Mouse (Mus musculus) erythroblast, embryonic 14.5 days (primary cell): ENCODE data around the gene Mvd. TPM values are rescaled to one million over a fixed set of nuclear protein-coding genes. Genes with fewer than 3 reads are reported as not detected.

Experiments
- H3K27me3 ChIP-seq: 2 replicates; pipeline ENCODE4 v1.6.1; 2012; ENCODE audit warnings: inconsistent platforms; ENCODE audit not compliant: control insufficient read depth
- H3K36me3 ChIP-seq: 2 replicates; pipeline ENCODE4 v1.6.1; 2012; ENCODE audit warnings: mild to moderate bottlenecking, inconsistent platforms; ENCODE audit not compliant: control insufficient read depth
- H3K4me1 ChIP-seq: 2 replicates; pipeline ENCODE4 v1.6.1; 2012; ENCODE audit warnings: inconsistent platforms; ENCODE audit not compliant: control insufficient read depth
- H3K4me3 ChIP-seq: replicated peaks from 2 replicates; pipeline ENCODE3; 2012; ENCODE audit warnings: moderate library complexity, mild to moderate bottlenecking, inconsistent platforms
- H3K9me3 ChIP-seq: 2 replicates; pipeline ENCODE4 v1.6.1; 2012; ENCODE audit warnings: low read length, inconsistent platforms, mixed read lengths; ENCODE audit not compliant: control insufficient read depth
- GATA1 ChIP-seq: IDR thresholded peaks from 2 replicates; pipeline ENCODE4 v1.6.1; 2012; ENCODE audit warnings: low read length, inconsistent platforms, mixed read lengths
- TAL1 ChIP-seq: IDR thresholded peaks from 3 replicates; pipeline ENCODE4 v1.6.1; 2012; ENCODE audit warnings: low read length, inconsistent platforms, mixed read lengths
- polyA plus RNA-seq: library from polyadenylated mRNA; stranded (reverse); fragments of >175 nt; gene quantifications from 2 replicates; pipeline ENCODE4 v1.2.3, GENCODE M21; 2012

Mvd gene
- polyA plus RNA-seq, 1 experiment, result 0.19 TPM

DNA sequence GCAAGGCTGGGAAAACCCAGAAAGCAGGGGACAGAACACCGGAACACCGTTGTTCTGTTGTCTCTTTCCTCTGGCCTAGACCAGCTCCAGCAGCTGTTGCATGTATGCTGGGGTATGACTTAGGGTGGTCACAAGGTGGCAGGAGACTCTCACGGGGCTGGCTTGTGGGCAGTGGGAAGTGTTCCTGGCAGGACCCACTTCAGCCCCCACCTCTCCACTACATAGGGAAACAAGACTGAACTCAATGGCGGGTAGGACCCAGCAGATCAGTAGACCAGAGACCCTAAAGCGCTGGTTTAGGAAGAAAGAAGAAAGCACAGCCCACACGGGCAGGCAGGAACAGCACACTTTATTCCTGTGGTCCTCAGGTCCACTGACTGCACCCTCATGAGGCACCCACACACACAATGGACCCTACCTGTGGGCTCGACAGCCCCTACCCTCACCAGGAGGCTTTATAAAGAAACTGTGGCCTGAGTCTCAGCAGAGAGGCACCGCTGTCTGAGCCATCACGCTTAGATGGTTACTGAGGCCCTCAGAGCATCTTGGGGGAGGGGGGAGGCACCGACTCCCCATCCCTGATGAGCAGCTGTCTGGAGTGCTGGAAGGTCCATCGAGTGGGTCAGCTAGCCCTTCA lies 9.8 kb downstream of the Mvd start:
- H3K4me1 ChIP-seq, result peaks cover 24% of the 10 kb centered on the region
- peaks cover 20% of the 10 kb centered on the region for H3K27me3 ChIP-seq
- H3K9me3 ChIP-seq, result peaks cover 5% of the 10 kb centered on the region
- peaks cover 28% of the 10 kb centered on the region for H3K36me3 ChIP-seq
- H3K4me3 ChIP-seq, result no peak overlapping the region
- TF ChIP-seq GATA1 (no peak), TAL1 (no peak)

DNA sequence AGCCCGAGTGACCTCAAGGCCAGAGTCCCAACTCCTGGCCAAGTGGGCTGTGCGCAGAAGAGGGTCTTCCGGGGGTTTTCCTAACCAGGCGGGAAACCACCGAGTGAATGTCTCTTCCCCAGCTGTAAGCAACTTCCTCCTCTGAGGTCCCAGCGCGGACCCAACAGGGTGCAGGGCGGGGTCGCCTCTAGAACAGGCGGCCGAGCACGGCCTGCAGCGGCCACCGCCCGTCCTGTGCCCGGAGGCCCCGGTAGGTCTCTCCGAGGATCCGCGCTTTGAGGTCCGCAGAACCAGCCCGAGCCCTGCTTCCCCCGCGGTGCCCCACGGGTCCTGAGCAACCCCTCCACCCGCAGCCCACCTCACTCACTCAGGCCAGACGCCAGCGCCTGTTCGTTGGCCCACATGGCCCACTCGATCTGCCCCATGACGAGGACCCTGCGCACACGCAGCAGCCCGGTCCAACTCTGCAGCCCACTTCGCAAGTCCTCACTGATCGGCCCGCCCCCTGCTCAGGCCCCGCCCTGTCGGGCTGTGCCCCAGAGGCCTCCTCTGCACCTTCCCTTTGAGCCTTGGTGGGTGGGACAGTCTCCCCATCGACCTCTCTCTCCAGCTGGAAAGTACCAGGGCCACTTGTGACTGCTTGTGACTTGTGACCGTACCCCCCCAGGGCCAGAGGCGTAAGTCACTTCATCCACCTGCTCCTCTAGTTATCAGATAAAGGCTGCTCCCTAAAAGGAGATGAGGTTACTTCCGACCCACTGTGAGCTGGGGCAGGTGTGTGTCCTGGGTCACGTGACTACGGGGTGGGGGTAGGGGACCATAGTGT lies 10.6 kb downstream of the Mvd start, which contains the start of gene Cyba:
Cyba (minus strand) TSS at position 488 of the 826 bp plus-strand sequence.
- peaks cover 24% of the 10 kb centered on the region for H3K36me3 ChIP-seq
- H3K4me1 ChIP-seq, result peaks cover 22% of the 10 kb centered on the region
- H3K27me3 ChIP-seq, result peaks cover 20% of the 10 kb centered on the region
- peak within 1 kb of the TSS; percentile 60 for H3K4me3 ChIP-seq
- H3K9me3 ChIP-seq, result peaks cover 5% of the 10 kb centered on the region
- no peak for TF ChIP-seq TAL1
- TF ChIP-seq GATA1, result no peak

DNA sequence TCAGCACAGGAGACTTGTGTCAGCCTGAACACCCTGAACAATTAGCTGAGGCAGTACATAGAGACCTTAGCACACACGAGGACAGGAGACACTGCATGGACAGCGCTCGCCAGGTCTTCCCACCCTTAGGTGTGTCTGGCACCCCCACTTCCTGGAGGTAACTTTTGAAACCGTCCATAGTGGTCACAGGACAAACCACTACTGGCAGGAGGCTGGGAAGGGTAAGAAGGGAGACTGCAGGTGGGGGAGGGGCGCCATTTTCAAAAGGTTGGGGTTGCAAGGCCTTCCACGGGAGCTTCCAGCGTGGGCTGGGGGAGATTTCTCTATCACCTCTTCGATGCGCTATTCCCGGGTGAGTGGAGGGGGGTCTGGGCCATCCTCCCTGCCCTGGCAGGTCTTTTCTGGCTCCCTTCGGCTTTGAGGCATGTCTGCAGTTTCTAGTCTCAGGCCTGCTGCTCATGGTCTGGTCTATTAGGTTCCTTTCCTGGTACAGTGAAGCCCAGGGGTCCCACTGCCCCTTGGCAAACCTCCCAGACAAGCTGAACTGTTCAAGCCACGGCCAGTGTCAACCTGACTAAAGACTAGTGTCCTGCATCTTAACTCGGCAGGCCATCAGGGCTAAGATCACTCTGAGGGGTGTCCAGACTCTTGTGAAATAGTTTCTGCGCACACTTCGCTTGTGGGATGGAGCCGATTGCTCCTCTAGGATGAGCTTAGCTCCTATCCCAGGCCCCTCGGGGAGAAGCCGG lies 11.4 kb downstream of the Mvd start:
- Histone ChIP-seq H3K4me3 (peak overlapping the region; percentile 60), H3K27me3 (peaks cover 20% of the 10 kb centered on the region), H3K4me1 (peaks cover 20% of the 10 kb centered on the region), H3K36me3 (peaks cover 20% of the 10 kb centered on the region), H3K9me3 (peaks cover 5% of the 10 kb centered on the region)
- TF ChIP-seq TAL1 (no peak), GATA1 (no peak)

DNA sequence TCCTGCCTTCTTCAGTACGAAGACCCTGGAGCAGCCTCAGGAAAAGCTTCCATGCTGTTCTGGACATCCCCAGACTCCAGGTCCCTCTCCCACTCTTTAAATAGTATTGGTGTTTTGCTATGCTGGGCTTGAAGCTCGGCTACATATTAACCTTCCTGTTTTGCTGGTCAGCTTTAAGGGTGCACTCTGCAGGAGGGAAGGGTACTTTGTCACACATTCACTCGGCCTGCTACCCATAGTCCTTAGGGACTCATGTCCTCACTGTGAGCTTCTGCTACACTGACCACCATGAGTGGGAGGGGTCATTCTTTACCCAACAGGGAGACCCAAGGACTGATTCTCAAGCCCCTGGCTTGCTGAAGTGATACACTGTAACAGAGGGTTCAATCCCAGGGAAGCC lies 12.6 kb downstream of the Mvd start:
- peaks cover 12% of the 10 kb centered on the region; the same call in 1 of the 2 replicates for H3K36me3 ChIP-seq
- H3K27me3 ChIP-seq, result peaks cover 20% of the 10 kb centered on the region
- H3K9me3 ChIP-seq, result peaks cover 5% of the 10 kb centered on the region
- H3K4me1 ChIP-seq, result peaks cover 20% of the 10 kb centered on the region
- TF ChIP-seq TAL1 (no peak), GATA1 (no peak)
- no peak overlapping the region for H3K4me3 ChIP-seq

DNA sequence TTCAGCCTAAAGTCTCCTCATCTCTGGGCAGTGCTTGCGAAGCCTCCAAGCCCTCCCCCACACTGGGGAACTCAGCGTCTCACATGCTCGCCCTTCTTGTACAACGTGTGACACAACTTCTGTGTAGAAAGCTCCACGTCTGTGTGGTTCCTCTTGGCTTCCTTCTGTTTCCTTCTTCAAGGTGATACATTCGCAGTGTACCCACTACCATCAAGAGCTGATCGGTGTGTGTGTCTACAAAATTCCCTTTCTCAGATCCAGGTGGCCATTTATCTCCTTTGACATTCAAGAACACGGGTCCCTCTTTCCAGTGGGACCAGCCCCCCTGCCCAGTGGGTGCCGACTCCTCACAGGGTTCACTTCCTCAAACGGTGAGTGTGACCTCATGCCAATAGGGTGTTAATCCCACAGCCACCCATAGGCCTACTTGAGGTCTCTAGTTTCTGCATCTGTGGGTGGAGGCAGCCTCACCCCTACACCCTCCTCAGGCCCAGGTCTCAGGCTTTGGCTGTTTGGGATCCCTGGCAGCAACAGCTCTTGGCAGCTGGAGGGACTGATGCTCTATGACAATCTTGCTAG lies 13.1 kb downstream of the Mvd start:
- no peak overlapping the region for H3K4me3 ChIP-seq
- peaks cover 20% of the 10 kb centered on the region for H3K27me3 ChIP-seq
- no peaks in the 10 kb centered on the region for H3K9me3 ChIP-seq
- TF ChIP-seq TAL1 (no peak), GATA1 (no peak)
- H3K36me3 ChIP-seq, result peaks cover 12% of the 10 kb centered on the region; the same call in 1 of the 2 replicates
- peaks cover 20% of the 10 kb centered on the region for H3K4me1 ChIP-seq

DNA sequence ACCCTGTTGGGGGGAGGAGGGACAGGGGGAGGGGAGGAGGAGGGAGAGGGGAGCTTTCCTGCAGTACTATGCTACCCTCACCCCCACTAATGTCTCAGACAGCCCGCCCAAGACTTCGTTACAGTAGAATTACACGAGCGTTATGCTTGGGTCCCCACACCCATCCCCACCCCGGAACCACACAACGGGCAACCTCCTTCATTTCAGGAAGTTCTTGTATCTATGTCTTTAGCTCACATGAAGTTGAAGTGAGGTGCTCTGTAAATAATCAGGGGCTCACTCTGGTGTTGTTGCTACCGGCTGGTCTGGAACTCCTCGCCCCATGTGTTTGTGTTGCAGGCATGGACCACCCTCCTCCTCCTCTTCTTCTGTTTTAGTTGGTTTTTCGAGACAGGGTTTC lies 15.1 kb downstream of the Mvd start:
- Histone ChIP-seq H3K4me3 (no peak overlapping the region), H3K9me3 (no peaks in the 10 kb centered on the region), H3K27me3 (peaks cover 18% of the 10 kb centered on the region), H3K4me1 (peaks cover 14% of the 10 kb centered on the region), H3K36me3 (peaks cover 2% of the 10 kb centered on the region; the same call in 1 of the 2 replicates)
- TF ChIP-seq GATA1 (no peak), TAL1 (no peak)

DNA sequence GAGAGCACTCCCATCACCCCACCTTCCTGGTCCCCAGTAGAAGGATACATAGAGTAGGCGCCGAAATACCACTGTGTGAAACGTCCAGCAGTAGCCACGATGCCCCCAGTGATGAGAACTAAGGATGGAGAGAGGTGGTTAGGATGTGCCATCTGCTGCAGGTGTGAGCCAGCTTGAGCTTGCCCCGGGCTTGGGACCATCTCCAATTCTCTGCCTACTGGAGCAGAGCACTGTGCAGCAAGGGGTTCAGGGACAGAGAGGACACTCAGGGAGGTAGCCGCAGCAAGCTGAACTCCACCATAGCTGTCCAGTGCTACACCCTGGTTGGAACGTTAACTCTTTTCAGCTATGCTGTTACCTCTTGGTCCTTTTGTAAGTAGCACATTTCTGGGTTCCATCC lies 15.6 kb downstream of the Mvd start:
- Histone ChIP-seq H3K4me1 (peaks cover 9% of the 10 kb centered on the region), H3K9me3 (no peaks in the 10 kb centered on the region), H3K27me3 (peaks cover 13% of the 10 kb centered on the region), H3K4me3 (no peak overlapping the region), H3K36me3 (peaks cover 2% of the 10 kb centered on the region; the same call in 1 of the 2 replicates)
- TF ChIP-seq GATA1, result no peak
- no peak for TF ChIP-seq TAL1

DNA sequence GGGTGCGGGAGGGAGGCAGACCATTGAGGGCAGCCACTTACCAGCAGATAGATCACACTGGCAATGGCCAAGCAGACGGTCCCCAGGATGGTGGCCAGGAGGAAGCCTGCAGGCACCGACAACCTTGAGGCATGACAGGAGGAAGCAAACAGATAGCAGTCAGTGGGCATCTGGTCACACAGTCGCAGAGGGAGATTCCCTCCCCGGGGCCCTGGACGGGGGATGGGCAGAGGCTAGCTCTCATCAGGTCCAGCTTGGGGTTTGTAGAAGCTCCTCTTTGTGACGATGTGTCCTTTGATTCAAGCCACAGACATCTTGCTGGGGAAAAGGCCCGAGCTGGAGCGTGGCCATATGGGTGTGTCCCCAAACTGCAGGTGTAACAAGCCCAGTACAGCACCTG lies 17.1 kb downstream of the Mvd start:
- H3K4me3 ChIP-seq, result no peak overlapping the region
- H3K36me3 ChIP-seq, result peaks cover 2% of the 10 kb centered on the region; the same call in 1 of the 2 replicates
- no peaks in the 10 kb centered on the region for H3K27me3 ChIP-seq
- H3K4me1 ChIP-seq, result peaks cover 8% of the 10 kb centered on the region
- H3K9me3 ChIP-seq, result no peaks in the 10 kb centered on the region
- TF ChIP-seq GATA1, result no peak
- no peak for TF ChIP-seq TAL1
